Mouse (Mus musculus) forebrain, embryonic 12.5 days (tissue): Measurements from ENCODE around the gene Rdh7. TPM values are rescaled to one million over a fixed set of nuclear protein-coding genes. Genes with fewer than 3 reads are reported as not detected.
"Not testable (repeated sequence)": the region's sequence is repeated elsewhere in the genome, so short reads cannot be mapped to it uniquely, and the experiment has no call there.

Experiments used
- ATAC-seq: fragments of 200-750 bp; cut with Nextera tagmentation; 2 replicates; pipeline ENCODE4 v1.8.0; 2017; ENCODE audit warnings: moderate TSS enrichment; ENCODE audit not compliant: low FRiP score
- H3K27ac ChIP-seq: fragments of 300-500 bp; sonication (generic); 2 replicates; pipeline ENCODE4 v1.5.1; 2016; ENCODE audit warnings: mild to moderate bottlenecking
- H3K27me3 ChIP-seq: fragments of 300-500 bp; sonication (generic); 2 replicates; pipeline ENCODE4 v1.6.1; 2016; ENCODE audit warnings: mild to moderate bottlenecking
- H3K36me3 ChIP-seq: fragments of 300-500 bp; sonication (generic); replicated peaks from 2 replicates; pipeline ENCODE4 v1.6.1; 2016; ENCODE audit warnings: mild to moderate bottlenecking
- H3K4me1 ChIP-seq: fragments of 300-500 bp; sonication (generic); 2 replicates; pipeline ENCODE4 v1.6.1; 2016
- H3K4me2 ChIP-seq: fragments of 300-500 bp; sonication (generic); 2 replicates; pipeline ENCODE4 v1.6.1; 2016; ENCODE audit warnings: mild to moderate bottlenecking, moderate library complexity
- H3K4me3 ChIP-seq: fragments of 300-500 bp; sonication (generic); replicated peaks from 2 replicates; pipeline ENCODE4 v1.5.1; 2016; ENCODE audit warnings: mild to moderate bottlenecking
- H3K9ac ChIP-seq: fragments of 300-500 bp; sonication (generic); 2 replicates; pipeline ENCODE4 v1.6.1; 2016; ENCODE audit warnings: mild to moderate bottlenecking
- H3K9me3 ChIP-seq: fragments of 300-500 bp; sonication (generic); 2 replicates; pipeline ENCODE4 v1.6.1; 2016
- WGBS: fragments of 180-500 bp; shearing (Covaris S2); methylation state at CpG from one replicate; pipeline ENCODE4 v1.1.7; 2016; 5-methylcytosine and 5-hydroxymethylcytosine counted together
- polyA plus RNA-seq: library from polyadenylated mRNA; unstranded; fragments of >200 nt; fragmentation: Nextera tagmentation; extraction: Ambion mirVana; gene quantifications from 2 replicates; pipeline ENCODE4 v1.2.1, GENCODE M21; 2016

The Rdh7 gene
- polyA plus RNA-seq, 1 experiment from 2014 or later = not detected

GRCm38 (mm10) chr10:127907386-127907951 lies 18.9 kb upstream of the Rdh7 start:
- ATAC-seq = no peak
- Histone ChIP-seq H3K27me3 (no peaks in the 10 kb centered on the region), H3K36me3 (no peaks in the 10 kb centered on the region), H3K27ac (no peak overlapping the region), H3K4me3 (no peak overlapping the region), H3K9ac (no peak overlapping the region), H3K4me1 (peaks cover 5% of the 10 kb centered on the region; the same call in 1 of the 2 replicates), H3K4me2 (no peak overlapping the region), H3K9me3 (no peaks in the 10 kb centered on the region)

- 52% methylated on average over 2 of the region's 2 CpGs for WGBS
- Histone ChIP-seq H3K9me3 (no peaks in the 10 kb centered on the region), H3K9ac (no peak overlapping the region), H3K27me3 (no peaks in the 10 kb centered on the region), H3K27ac (no peak overlapping the region), H3K4me3 (no peak overlapping the region), H3K4me1 (peaks cover 5% of the 10 kb centered on the region; the same call in 1 of the 2 replicates), H3K4me2 (no peak overlapping the region), H3K36me3 (no peaks in the 10 kb centered on the region)
- no peak for ATAC-seq
Measured at GRCm38 (mm10) chr10:127906138-127906537, 17.5 kb upstream of the Rdh7 start.

- 72% methylated on average over 7 of the region's 7 CpGs for WGBS
- H3K4me3 ChIP-seq = no peak overlapping the region
- H3K9me3 ChIP-seq = no peaks in the 10 kb centered on the region
- H3K9ac ChIP-seq = no peak overlapping the region
- H3K4me1 ChIP-seq = peaks cover 5% of the 10 kb centered on the region; the same call in 1 of the 2 replicates
- H3K27ac ChIP-seq = no peak overlapping the region
- no peaks in the 10 kb centered on the region for H3K27me3 ChIP-seq
- ATAC-seq = no peak
- no peaks in the 10 kb centered on the region for H3K36me3 ChIP-seq
- no peak overlapping the region for H3K4me2 ChIP-seq
Measured at GRCm38 (mm10) chr10:127904718-127905446, 16.3 kb upstream of the Rdh7 start.

GRCm38 (mm10) chr10:127903116-127903515 lies 14.5 kb upstream of the Rdh7 start:
- H3K36me3 ChIP-seq = no peaks in the 10 kb centered on the region
- no peak overlapping the region for H3K4me2 ChIP-seq
- H3K27me3 ChIP-seq = no peaks in the 10 kb centered on the region
- WGBS = 67% methylated on average over 1 of the region's 1 CpGs
- no peak overlapping the region for H3K4me3 ChIP-seq
- H3K4me1 ChIP-seq = peaks cover 5% of the 10 kb centered on the region; the same call in 1 of the 2 replicates
- H3K9ac ChIP-seq = no peak overlapping the region
- no peak for ATAC-seq
- no peaks in the 10 kb centered on the region for H3K9me3 ChIP-seq
- no peak overlapping the region for H3K27ac ChIP-seq

- no peaks in the 10 kb centered on the region for H3K27me3 ChIP-seq
- 83% methylated on average over 4 of the region's 4 CpGs for WGBS
- H3K9me3 ChIP-seq = no peaks in the 10 kb centered on the region
- no peak for ATAC-seq
- H3K36me3 ChIP-seq = no peaks in the 10 kb centered on the region
- H3K4me2 ChIP-seq = no peak overlapping the region
- H3K4me1 ChIP-seq = peaks cover 5% of the 10 kb centered on the region; the same call in 1 of the 2 replicates
- H3K27ac ChIP-seq = no peak overlapping the region
- no peak overlapping the region for H3K9ac ChIP-seq
- no peak overlapping the region for H3K4me3 ChIP-seq
Measured at GRCm38 (mm10) chr10:127901751-127902150, 13.1 kb upstream of the Rdh7 start.

- Histone ChIP-seq H3K27ac (no peak overlapping the region), H3K4me1 (peaks cover under 1% of the 10 kb centered on the region; the same call in 1 of the 2 replicates), H3K27me3 (no peaks in the 10 kb centered on the region), H3K9me3 (no peaks in the 10 kb centered on the region), H3K4me2 (no peak overlapping the region), H3K9ac (no peak overlapping the region), H3K36me3 (no peaks in the 10 kb centered on the region), H3K4me3 (no peak overlapping the region)
- WGBS = 78% methylated on average over 5 of the region's 5 CpGs
- no peak for ATAC-seq
Measured at GRCm38 (mm10) chr10:127899783-127900182, 11.2 kb upstream of the Rdh7 start.

- Histone ChIP-seq H3K4me2 (no peak within 1 kb of the TSS), H3K9ac (no peak within 1 kb of the TSS), H3K36me3 (no peaks in the 10 kb centered on the region), H3K27me3 (no peaks in the 10 kb centered on the region), H3K27ac (no peak within 1 kb of the TSS), H3K9me3 (no peaks in the 10 kb centered on the region), H3K4me3 (no peak within 1 kb of the TSS), H3K4me1 (no peaks in the 10 kb centered on the region)
- 86% methylated on average over 2 of the region's 2 CpGs for WGBS
- no peak for ATAC-seq
Measured at GRCm38 (mm10) chr10:127898218-127898617, 9.6 kb upstream of the Rdh7 start, which contains the start of gene Sdr9c7. TSS of gene Sdr9c7 (plus strand) at chr10:127898518.

- no peak overlapping the region for H3K9ac ChIP-seq
- ATAC-seq = no peak
- no peaks in the 10 kb centered on the region for H3K36me3 ChIP-seq
- H3K27me3 ChIP-seq = no peaks in the 10 kb centered on the region
- no peaks in the 10 kb centered on the region for H3K4me1 ChIP-seq
- no peak overlapping the region for H3K27ac ChIP-seq
- no peak overlapping the region for H3K4me2 ChIP-seq
- H3K4me3 ChIP-seq = no peak overlapping the region
- WGBS = 83% methylated on average over 3 of the region's 3 CpGs
- H3K9me3 ChIP-seq = no peaks in the 10 kb centered on the region
Measured at GRCm38 (mm10) chr10:127897506-127897905, 8.9 kb upstream of the Rdh7 start.

- ATAC-seq = no peak
- no peak overlapping the region for H3K27ac ChIP-seq
- H3K4me2 ChIP-seq = no peak overlapping the region
- 75% methylated on average over 5 of the region's 5 CpGs for WGBS
- no peaks in the 10 kb centered on the region for H3K9me3 ChIP-seq
- no peak overlapping the region for H3K4me3 ChIP-seq
- no peak overlapping the region for H3K9ac ChIP-seq
- H3K27me3 ChIP-seq = no peaks in the 10 kb centered on the region
- no peaks in the 10 kb centered on the region for H3K36me3 ChIP-seq
- H3K4me1 ChIP-seq = no peaks in the 10 kb centered on the region
Measured at GRCm38 (mm10) chr10:127896705-127897104, 8.1 kb upstream of the Rdh7 start.

GRCm38 (mm10) chr10:127893163-127894022 lies 4.8 kb upstream of the Rdh7 start:
- not testable (repeated sequence) for H3K4me2 ChIP-seq, H3K4me1 ChIP-seq, H3K9me3 ChIP-seq, H3K27ac ChIP-seq, H3K4me3 ChIP-seq, ATAC-seq, H3K36me3 ChIP-seq, H3K27me3 ChIP-seq, H3K9ac ChIP-seq
- WGBS = 70% methylated on average over 5 of the region's 5 CpGs

GRCm38 (mm10) chr10:127891481-127891880 lies 2.9 kb upstream of the Rdh7 start:
- H3K27me3 ChIP-seq = no peaks in the 10 kb centered on the region
- no peak overlapping the region for H3K4me2 ChIP-seq
- no peaks in the 10 kb centered on the region for H3K36me3 ChIP-seq
- no peak overlapping the region for H3K27ac ChIP-seq
- no peak for ATAC-seq
- no peaks in the 10 kb centered on the region for H3K4me1 ChIP-seq
- no peak overlapping the region for H3K9ac ChIP-seq
- H3K4me3 ChIP-seq = no peak overlapping the region
- 74% methylated on average over 1 of the region's 1 CpGs for WGBS
- no peaks in the 10 kb centered on the region for H3K9me3 ChIP-seq

- Histone ChIP-seq H3K27ac (no peak overlapping the region), H3K4me1 (no peaks in the 10 kb centered on the region), H3K9me3 (no peaks in the 10 kb centered on the region), H3K4me2 (no peak overlapping the region), H3K27me3 (no peaks in the 10 kb centered on the region), H3K4me3 (no peak overlapping the region), H3K9ac (no peak overlapping the region), H3K36me3 (no peaks in the 10 kb centered on the region)
- 84% methylated on average over 4 of the region's 4 CpGs for WGBS
- no peak for ATAC-seq
Measured at GRCm38 (mm10) chr10:127886971-127887370, 1.6 kb downstream of the Rdh7 start.
